Mouse (Mus musculus): Measurements from ENCODE around the gene Sfrp4.
"Not testable (repeated sequence)": the region's sequence is repeated elsewhere in the genome, so short reads cannot be mapped to it uniquely, and the experiment has no call there.

Gene Sfrp4

GRCm38 (mm10) chr13:19622573-19623227 lies at the start of gene Sfrp4:
Gene Sfrp4, plus strand, starts transcription at chr13:19623104.
- in situ Hi-C loops (cut with MboI): no loop called here

GRCm38 (mm10) chr13:19574723-19575122 lies 48.2 kb upstream of the Sfrp4 start:
- in situ Hi-C loops (cut with MboI): not testable (repeated sequence)

- in situ Hi-C loops (cut with MboI): no loop called here
Measured at GRCm38 (mm10) chr13:19575947-19576346, 47.0 kb upstream of the Sfrp4 start.

GRCm38 (mm10) chr13:19590996-19591759 lies 31.7 kb upstream of the Sfrp4 start:
- in situ Hi-C loops (cut with MboI): no loop called here

- in situ Hi-C loops (cut with MboI): no loop called here
Measured at GRCm38 (mm10) chr13:19595141-19595540, 27.8 kb upstream of the Sfrp4 start.

GRCm38 (mm10) chr13:19599242-19599641 lies 23.7 kb upstream of the Sfrp4 start:
- in situ Hi-C loops (cut with MboI): no loop called here

- in situ Hi-C loops (cut with MboI): no loop called here
Measured at GRCm38 (mm10) chr13:19602531-19602930, 20.4 kb upstream of the Sfrp4 start.

GRCm38 (mm10) chr13:19603719-19604118 lies 19.2 kb upstream of the Sfrp4 start:
- in situ Hi-C loops (cut with MboI): no loop called here

- in situ Hi-C loops (cut with MboI): no loop called here
Measured at GRCm38 (mm10) chr13:19604916-19605315, 18.0 kb upstream of the Sfrp4 start.

GRCm38 (mm10) chr13:19608120-19608519 lies 14.8 kb upstream of the Sfrp4 start:
- in situ Hi-C loops (cut with MboI): no loop called here

- in situ Hi-C loops (cut with MboI): no loop called here
Measured at GRCm38 (mm10) chr13:19612348-19612747, 10.6 kb upstream of the Sfrp4 start.

- in situ Hi-C loops (cut with MboI): no loop called here
Measured at GRCm38 (mm10) chr13:19612963-19613362, 9.9 kb upstream of the Sfrp4 start.

GRCm38 (mm10) chr13:19613426-19613825 lies 9.5 kb upstream of the Sfrp4 start:
- in situ Hi-C loops (cut with MboI): no loop called here

GRCm38 (mm10) chr13:19614311-19614710 lies 8.6 kb upstream of the Sfrp4 start:
- in situ Hi-C loops (cut with MboI): no loop called here

- in situ Hi-C loops (cut with MboI): no loop called here
Measured at GRCm38 (mm10) chr13:19618081-19618480, 4.8 kb upstream of the Sfrp4 start.

- in situ Hi-C loops (cut with MboI): no loop called here
Measured at GRCm38 (mm10) chr13:19618841-19619215, 4.1 kb upstream of the Sfrp4 start.

GRCm38 (mm10) chr13:19619216-19619927 lies 3.5 kb upstream of the Sfrp4 start, which contains the start of gene Epdr1:
Gene Epdr1, minus strand, starts transcription at chr13:19619927.
- in situ Hi-C loops (cut with MboI): no loop called here

- in situ Hi-C loops (cut with MboI): no loop called here
Measured at GRCm38 (mm10) chr13:19623228-19623905, 463 bp downstream of the Sfrp4 start.

GRCm38 (mm10) chr13:19624632-19625320 lies 1.9 kb downstream of the Sfrp4 start:
- in situ Hi-C loops (cut with MboI): no loop called here

GRCm38 (mm10) chr13:19626473-19626872 lies 3.6 kb downstream of the Sfrp4 start:
- in situ Hi-C loops (cut with MboI): no loop called here
